Mouse (Mus musculus) thymus, adult 2 months (tissue): Measurements from ENCODE around the gene Pus7.

Experiments used
- CTCF ChIP-seq: fragments of 200-500 bp; IDR thresholded peaks from 2 replicates; pipeline ENCODE4 v1.5.1; 2012; ENCODE audit warnings: mild to moderate bottlenecking, control low read depth, low read length, moderate library complexity, borderline replicate concordance; ENCODE audit not compliant: control insufficient read depth, poor library complexity, insufficient read depth; ENCODE audit errors: extremely low read depth
- POLR2A ChIP-seq: fragments of 200-500 bp; IDR thresholded peaks from 2 replicates; pipeline ENCODE4 v1.6.1; 2012; ENCODE audit warnings: mild to moderate bottlenecking, low read length, control low read depth, moderate library complexity; ENCODE audit not compliant: control insufficient read depth, poor library complexity, insufficient read depth; ENCODE audit errors: extremely low read depth

DNA sequence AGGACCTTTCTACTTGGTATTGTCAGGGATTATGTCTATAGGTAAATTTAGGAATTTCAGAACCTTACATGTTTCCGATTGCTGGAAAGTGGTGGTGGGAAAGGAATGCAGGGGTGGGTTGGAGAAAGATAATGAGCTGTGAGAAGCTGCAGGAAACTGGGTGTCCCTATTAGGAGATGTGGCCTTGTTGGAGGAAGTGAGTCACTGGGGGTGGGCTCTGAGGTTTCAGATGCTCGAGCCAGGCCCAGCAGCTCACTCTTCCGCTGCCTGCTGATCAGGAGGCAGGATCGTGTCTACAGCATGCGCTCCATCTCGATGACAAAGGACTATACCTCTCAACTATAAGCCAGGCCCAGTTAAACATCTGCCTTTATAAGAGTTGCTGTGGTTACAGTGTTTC, 9.3 kb downstream of the Pus7 start:
- TF ChIP-seq POLR2A (no peak), CTCF (no peak)
